Mouse (Mus musculus): ENCODE results near the gene Acap3. TPM values are rescaled to one million over a fixed set of nuclear protein-coding genes. Genes with fewer than 3 reads are reported as not detected.
A peak's percentile ranks its signal among the peaks of the same experiment; 100 is the strongest.

The Acap3 gene
- polyA plus RNA-seq, 1 experiment from 2014 or later: 84.5 TPM

- peaks cover 53% of the 10 kb centered on the region for H3K36me3 ChIP-seq
- WGBS: 85% methylated on average over 5 of the region's 5 CpGs
- no peak overlapping the region for H3K9ac ChIP-seq (replicated peaks)
- peaks cover 34% of the 10 kb centered on the region for H3K4me1 ChIP-seq
- H3K4me2 ChIP-seq (replicated peaks): no peak overlapping the region
- no peak overlapping the region for H3K27ac ChIP-seq (replicated peaks)
- H3K4me3 ChIP-seq: no peak overlapping the region
- no peak for ATAC-seq (replicated peaks)
- no peaks in the 10 kb centered on the region for H3K27me3 ChIP-seq
- H3K9me3 ChIP-seq: no peaks in the 10 kb centered on the region
These were observed 2.3 kb upstream of the Acap3 start for GRCm38 (mm10) chr4:155889316-155889715.

GRCm38 (mm10) chr4:155891011-155891471 lies 581 bp upstream of the Acap3 start:
- H3K4me3 ChIP-seq: peak overlapping the region; percentile 100
- H3K9me3 ChIP-seq: no peaks in the 10 kb centered on the region
- H3K27ac ChIP-seq (replicated peaks): 0 out of 2 replicates have a peak overlapping the region, but pooled peaks have one; percentile 100
- under 1% methylated on average over 33 of the region's 34 CpGs for WGBS
- H3K4me2 ChIP-seq (replicated peaks): peak overlapping the region; percentile 95
- peaks cover 52% of the 10 kb centered on the region for H3K4me1 ChIP-seq
- H3K27me3 ChIP-seq: no peaks in the 10 kb centered on the region
- H3K36me3 ChIP-seq: peaks cover 42% of the 10 kb centered on the region
- H3K9ac ChIP-seq (replicated peaks): peak overlapping the region; percentile 98
- no peak for ATAC-seq (replicated peaks)

- peak; percentile 91 for ATAC-seq (replicated peaks)
- Histone ChIP-seq H3K9me3 (no peaks in the 10 kb centered on the region), H3K4me3 (peak overlapping the region; percentile 100), H3K27ac (replicated peaks) (peak overlapping the region; percentile 100), H3K36me3 (peaks cover 42% of the 10 kb centered on the region), H3K27me3 (no peaks in the 10 kb centered on the region), H3K4me1 (peaks cover 52% of the 10 kb centered on the region), H3K9ac (replicated peaks) (peak overlapping the region; percentile 98), H3K4me2 (replicated peaks) (peak overlapping the region; percentile 95)
- under 1% methylated on average over 54 of the region's 56 CpGs for WGBS
These were observed 395 bp downstream of the Acap3 start for GRCm38 (mm10) chr4:155892017-155892416.

GRCm38 (mm10) chr4:155892438-155893211 lies 1.0 kb downstream of the Acap3 start:
- H3K4me2 ChIP-seq (replicated peaks): peak overlapping the region; percentile 95
- H3K27ac ChIP-seq (replicated peaks): peak overlapping the region; percentile 100
- WGBS: 5% methylated on average over 37 of the region's 37 CpGs
- peak overlapping the region; percentile 100 for H3K4me3 ChIP-seq
- peak; percentile 42 for ATAC-seq (replicated peaks)
- peaks cover 39% of the 10 kb centered on the region for H3K36me3 ChIP-seq
- no peaks in the 10 kb centered on the region for H3K9me3 ChIP-seq
- no peaks in the 10 kb centered on the region for H3K27me3 ChIP-seq
- H3K4me1 ChIP-seq: peaks cover 52% of the 10 kb centered on the region
- peak overlapping the region; percentile 98 for H3K9ac ChIP-seq (replicated peaks)

GRCm38 (mm10) chr4:155893212-155893690 lies 1.6 kb downstream of the Acap3 start:
- peaks cover 52% of the 10 kb centered on the region for H3K4me1 ChIP-seq
- 65% methylated on average over 8 of the region's 8 CpGs for WGBS

GRCm38 (mm10) chr4:155894311-155894881 lies 2.8 kb downstream of the Acap3 start:
- ATAC-seq (replicated peaks): no peak
- 20% methylated on average over 8 of the region's 8 CpGs for WGBS
- no peaks in the 10 kb centered on the region for H3K9me3 ChIP-seq
- H3K9ac ChIP-seq (replicated peaks): peak overlapping the region; percentile 98
- peak overlapping the region; percentile 100 for H3K4me3 ChIP-seq
- peaks cover 51% of the 10 kb centered on the region for H3K4me1 ChIP-seq
- peak overlapping the region; percentile 46 for H3K27ac ChIP-seq (replicated peaks)
- H3K4me2 ChIP-seq (replicated peaks): peak overlapping the region; percentile 95
- peaks cover 38% of the 10 kb centered on the region for H3K36me3 ChIP-seq
- H3K27me3 ChIP-seq: no peaks in the 10 kb centered on the region

More at GRCm38 (mm10) chr4:155893212-155893690, 1.6 kb downstream of the Acap3 start:
- no peak for ATAC-seq (replicated peaks)
- H3K9ac ChIP-seq (replicated peaks): peak overlapping the region; percentile 98
- no peaks in the 10 kb centered on the region for H3K9me3 ChIP-seq
- H3K27me3 ChIP-seq: no peaks in the 10 kb centered on the region
- H3K36me3 ChIP-seq: peaks cover 37% of the 10 kb centered on the region
- H3K4me2 ChIP-seq (replicated peaks): peak overlapping the region; percentile 95
- peak overlapping the region; percentile 100 for H3K4me3 ChIP-seq
- no peak overlapping the region for H3K27ac ChIP-seq (replicated peaks)

GRCm38 (mm10) chr4:155895216-155895615 lies 3.6 kb downstream of the Acap3 start:
- peak overlapping the region; percentile 100 for H3K4me3 ChIP-seq

GRCm38 (mm10) chr4:155895826-155896225 lies 4.2 kb downstream of the Acap3 start:
- H3K36me3 ChIP-seq: peaks cover 45% of the 10 kb centered on the region
- H3K9ac ChIP-seq (replicated peaks): no peak overlapping the region
- H3K4me1 ChIP-seq: peaks cover 37% of the 10 kb centered on the region
- ATAC-seq (replicated peaks): no peak
- WGBS: 99% methylated on average over 4 of the region's 4 CpGs
- H3K4me2 ChIP-seq (replicated peaks): peak overlapping the region; percentile 95; the same call in 1 of the 2 replicates
- no peaks in the 10 kb centered on the region for H3K9me3 ChIP-seq
- H3K4me3 ChIP-seq: peak overlapping the region; percentile 100; the same call in 1 of the 2 replicates
- no peak overlapping the region for H3K27ac ChIP-seq (replicated peaks)
- no peaks in the 10 kb centered on the region for H3K27me3 ChIP-seq

More at GRCm38 (mm10) chr4:155895216-155895615, 3.6 kb downstream of the Acap3 start:
- 32% methylated on average over 6 of the region's 6 CpGs for WGBS
- no peaks in the 10 kb centered on the region for H3K9me3 ChIP-seq
- peak overlapping the region; percentile 98; the same call in 1 of the 2 replicates for H3K9ac ChIP-seq (replicated peaks)
- peak overlapping the region; percentile 95 for H3K4me2 ChIP-seq (replicated peaks)
- H3K27me3 ChIP-seq: no peaks in the 10 kb centered on the region
- H3K36me3 ChIP-seq: peaks cover 39% of the 10 kb centered on the region
- H3K4me1 ChIP-seq: peaks cover 43% of the 10 kb centered on the region
- ATAC-seq (replicated peaks): no peak
- H3K27ac ChIP-seq (replicated peaks): peak overlapping the region; percentile 46

GRCm38 (mm10) chr4:155896461-155896860 lies 4.8 kb downstream of the Acap3 start:
- Histone ChIP-seq H3K4me3 (no peak overlapping the region), H3K27me3 (no peaks in the 10 kb centered on the region), H3K4me1 (peaks cover 38% of the 10 kb centered on the region), H3K4me2 (replicated peaks) (no peak overlapping the region), H3K27ac (replicated peaks) (no peak overlapping the region), H3K36me3 (peaks cover 52% of the 10 kb centered on the region), H3K9ac (replicated peaks) (no peak overlapping the region), H3K9me3 (no peaks in the 10 kb centered on the region)
- 97% methylated on average over 12 of the region's 12 CpGs for WGBS
- ATAC-seq (replicated peaks): no peak

GRCm38 (mm10) chr4:155898318-155898717 lies 6.7 kb downstream of the Acap3 start:
- Histone ChIP-seq H3K4me2 (replicated peaks) (no peak overlapping the region), H3K9me3 (no peaks in the 10 kb centered on the region), H3K4me1 (peaks cover 31% of the 10 kb centered on the region), H3K4me3 (no peak overlapping the region), H3K27ac (replicated peaks) (no peak overlapping the region), H3K36me3 (peaks cover 70% of the 10 kb centered on the region), H3K9ac (replicated peaks) (no peak overlapping the region), H3K27me3 (no peaks in the 10 kb centered on the region)
- no peak for ATAC-seq (replicated peaks)
- WGBS: 99% methylated on average over 2 of the region's 2 CpGs

GRCm38 (mm10) chr4:155899355-155899754 lies 7.7 kb downstream of the Acap3 start:
- Histone ChIP-seq H3K4me2 (replicated peaks) (no peak overlapping the region), H3K4me1 (peaks cover 21% of the 10 kb centered on the region), H3K27me3 (no peaks in the 10 kb centered on the region), H3K9ac (replicated peaks) (no peak overlapping the region), H3K27ac (replicated peaks) (no peak overlapping the region), H3K4me3 (no peak overlapping the region), H3K9me3 (no peaks in the 10 kb centered on the region), H3K36me3 (peaks cover 81% of the 10 kb centered on the region)
- ATAC-seq (replicated peaks): no peak
- 94% methylated on average over 7 of the region's 7 CpGs for WGBS

GRCm38 (mm10) chr4:155901205-155901604 lies 9.6 kb downstream of the Acap3 start:
- H3K4me3 ChIP-seq: no peak overlapping the region
- no peak overlapping the region for H3K27ac ChIP-seq (replicated peaks)
- H3K4me1 ChIP-seq: peaks cover 4% of the 10 kb centered on the region; the same call in 1 of the 2 replicates
- H3K9me3 ChIP-seq: no peaks in the 10 kb centered on the region
- H3K4me2 ChIP-seq (replicated peaks): no peak overlapping the region
- peaks cover 93% of the 10 kb centered on the region for H3K36me3 ChIP-seq
- no peaks in the 10 kb centered on the region for H3K27me3 ChIP-seq
- no peak for ATAC-seq (replicated peaks)
- 56% methylated on average over 3 of the region's 3 CpGs for WGBS
- no peak overlapping the region for H3K9ac ChIP-seq (replicated peaks)

Measured in forebrain, embryonic 15.5 days (tissue).